Mouse (Mus musculus): ENCODE data around the gene Slc36a3. TPM values are rescaled to one million over a fixed set of nuclear protein-coding genes. Genes with fewer than 3 reads are reported as not detected.

Gene Slc36a3
- polyA plus RNA-seq, 1 experiment from 2014 or later: not detected

DNA sequence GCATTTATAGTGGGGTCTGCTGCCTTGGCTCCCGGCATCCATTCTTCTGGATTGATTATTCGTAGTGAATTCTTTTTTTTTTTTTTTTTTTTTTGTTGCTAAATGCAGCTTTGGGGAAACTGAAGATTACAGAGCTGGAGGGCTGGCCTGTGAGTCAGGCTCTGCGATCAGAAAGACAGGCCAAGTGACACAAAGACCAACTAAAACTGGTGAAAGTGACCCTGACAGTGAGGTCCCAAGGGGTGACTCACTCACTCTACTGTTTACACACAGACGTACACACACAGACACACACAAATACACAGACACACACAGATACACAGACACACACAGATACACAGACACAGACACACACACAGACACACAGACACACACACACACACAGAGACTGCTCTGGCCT, 19.0 kb upstream of the Slc36a3 start:
- 67% methylated on average over 4 of the region's 4 CpGs for WGBS (ENCODE audit: insufficient replicate concordance)
- Histone ChIP-seq H3K27ac (replicated peaks) (no peak overlapping the region), H3K9me3 (replicated peaks) (no peaks in the 10 kb centered on the region), H3K36me3 (replicated peaks) (peaks cover 8% of the 10 kb centered on the region; the same call in 1 of the 2 replicates), H3K4me1 (replicated peaks) (0 out of 2 replicates have a peak, but pooled peaks cover 3% of the 10 kb centered on the region), H3K9ac (no peak overlapping the region), H3K4me3 (replicated peaks) (no peak overlapping the region), H3K27me3 (no peaks in the 10 kb centered on the region; the same call in 1 of the 2 replicates), H3K4me2 (no peak overlapping the region)
- ATAC-seq (ENCODE audit: insufficient read depth): no peak

DNA sequence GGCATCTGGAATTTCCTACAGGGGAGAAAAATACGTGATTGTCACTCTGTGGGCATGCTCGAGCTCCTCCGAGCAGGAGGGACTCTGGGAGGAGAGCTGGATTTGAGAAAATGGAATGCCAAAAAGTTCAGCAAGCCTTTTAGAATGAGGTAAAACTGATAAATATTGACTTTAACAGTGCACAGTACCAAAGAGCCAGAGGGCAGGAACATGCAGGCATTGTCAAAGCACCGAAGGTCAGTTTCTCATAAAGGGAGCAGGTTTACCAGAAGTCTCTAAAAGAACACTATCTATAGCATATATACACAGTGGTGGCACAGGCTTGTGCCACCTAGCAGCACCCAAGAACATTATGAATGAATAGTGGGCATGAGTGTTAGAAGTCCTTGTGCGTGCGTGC, 17.4 kb upstream of the Slc36a3 start:
- Histone ChIP-seq H3K9ac (no peak overlapping the region), H3K4me3 (replicated peaks) (no peak overlapping the region), H3K36me3 (replicated peaks) (peaks cover 8% of the 10 kb centered on the region; the same call in 1 of the 2 replicates), H3K9me3 (replicated peaks) (no peaks in the 10 kb centered on the region), H3K27me3 (no peaks in the 10 kb centered on the region; the same call in 1 of the 2 replicates), H3K4me2 (no peak overlapping the region), H3K27ac (replicated peaks) (0 out of 2 replicates have a peak overlapping the region, but pooled peaks have one; percentile 10), H3K4me1 (replicated peaks) (0 out of 2 replicates have a peak, but pooled peaks cover 3% of the 10 kb centered on the region)
- ATAC-seq (ENCODE audit: insufficient read depth): peak; percentile 44
- WGBS (ENCODE audit: insufficient replicate concordance): 76% methylated on average over 6 of the region's 6 CpGs

DNA sequence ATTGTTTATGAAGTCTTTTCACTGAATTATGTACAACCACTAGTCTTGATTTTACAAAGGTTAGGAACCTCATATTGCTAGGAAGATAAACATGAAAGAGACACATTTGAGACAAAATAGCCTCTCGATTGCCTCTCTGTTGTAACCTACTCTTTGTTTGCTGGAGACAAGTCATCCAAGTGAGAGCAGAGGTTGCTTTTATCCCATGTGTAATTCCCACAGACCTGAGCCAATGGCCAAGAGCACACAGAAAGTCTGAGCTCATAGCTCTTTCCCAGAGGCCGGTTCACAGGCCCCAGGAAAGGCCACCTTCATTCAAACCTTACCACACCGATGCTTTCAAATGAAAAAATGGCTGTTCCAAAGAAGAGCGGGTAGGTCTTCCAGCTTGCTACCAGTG, 17.0 kb upstream of the Slc36a3 start:
- WGBS (ENCODE audit: insufficient replicate concordance): 60% methylated on average over 4 of the region's 4 CpGs
- Histone ChIP-seq H3K9ac (no peak overlapping the region), H3K4me3 (replicated peaks) (no peak overlapping the region), H3K27ac (replicated peaks) (no peak overlapping the region), H3K4me1 (replicated peaks) (0 out of 2 replicates have a peak, but pooled peaks cover 3% of the 10 kb centered on the region), H3K27me3 (no peaks in the 10 kb centered on the region; the same call in 1 of the 2 replicates), H3K9me3 (replicated peaks) (no peaks in the 10 kb centered on the region), H3K36me3 (replicated peaks) (peaks cover 8% of the 10 kb centered on the region; the same call in 1 of the 2 replicates), H3K4me2 (no peak overlapping the region)
- no peak for ATAC-seq (ENCODE audit: insufficient read depth)

DNA sequence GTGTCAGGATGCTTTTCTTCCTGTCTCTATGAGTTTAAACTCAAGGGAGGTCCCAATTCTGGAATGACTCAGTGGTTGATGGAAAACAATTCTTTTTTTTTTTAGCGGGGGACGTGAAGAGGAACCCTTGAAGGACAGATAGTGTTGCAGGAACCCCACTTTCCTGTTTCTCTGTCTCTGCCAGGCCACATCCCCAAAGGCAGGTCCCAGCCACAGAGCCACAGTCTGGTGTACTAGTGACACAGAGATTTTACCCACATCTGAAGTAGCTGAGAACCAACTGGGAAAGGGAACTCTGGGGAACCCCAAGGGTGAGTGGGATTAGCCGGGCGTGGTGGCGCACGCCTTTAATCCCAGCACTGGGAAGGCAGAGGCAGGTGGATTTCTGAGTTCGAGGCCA, 14.2 kb upstream of the Slc36a3 start:
- 60% methylated on average over 7 of the region's 7 CpGs for WGBS (ENCODE audit: insufficient replicate concordance)

DNA sequence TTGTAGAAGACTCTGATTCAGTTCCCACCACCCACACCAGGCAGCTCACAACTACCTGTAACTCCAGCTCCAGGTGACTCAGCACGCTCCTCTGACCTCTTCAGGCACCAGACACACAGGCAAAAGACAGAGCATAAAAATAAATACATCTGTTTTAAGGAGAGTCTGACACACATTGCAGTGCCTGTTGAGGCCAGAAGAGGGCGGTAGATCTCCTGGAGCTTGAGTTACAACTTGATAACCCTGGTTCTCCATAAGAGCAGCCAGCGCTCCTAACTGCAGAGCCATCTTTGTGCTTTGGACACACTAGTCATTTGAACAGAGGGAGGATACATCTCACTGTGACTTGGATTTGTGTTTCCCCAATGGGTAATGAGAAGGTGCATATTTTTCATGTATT, 13.2 kb upstream of the Slc36a3 start:
- WGBS (ENCODE audit: insufficient replicate concordance): 21% methylated on average over 3 of the region's 3 CpGs
- Histone ChIP-seq H3K4me1 (replicated peaks) (peaks cover 3% of the 10 kb centered on the region; the same call in 1 of the 2 replicates), H3K4me3 (replicated peaks) (no peak overlapping the region), H3K27me3 (no peaks in the 10 kb centered on the region), H3K27ac (replicated peaks) (no peak overlapping the region), H3K9ac (no peak overlapping the region), H3K4me2 (no peak overlapping the region), H3K9me3 (replicated peaks) (no peaks in the 10 kb centered on the region), H3K36me3 (replicated peaks) (no peaks in the 10 kb centered on the region)
- ATAC-seq (ENCODE audit: insufficient read depth): no peak

More for the DNA sequence above, 14.2 kb upstream of the Slc36a3 start:
- Histone ChIP-seq H3K36me3 (replicated peaks) (no peaks in the 10 kb centered on the region), H3K9me3 (replicated peaks) (no peaks in the 10 kb centered on the region), H3K4me1 (replicated peaks) (peaks cover 3% of the 10 kb centered on the region; the same call in 1 of the 2 replicates), H3K27me3 (no peaks in the 10 kb centered on the region), H3K4me3 (replicated peaks) (no peak overlapping the region), H3K9ac (no peak overlapping the region), H3K27ac (replicated peaks) (no peak overlapping the region), H3K4me2 (no peak overlapping the region)
- no peak for ATAC-seq (ENCODE audit: insufficient read depth)

DNA sequence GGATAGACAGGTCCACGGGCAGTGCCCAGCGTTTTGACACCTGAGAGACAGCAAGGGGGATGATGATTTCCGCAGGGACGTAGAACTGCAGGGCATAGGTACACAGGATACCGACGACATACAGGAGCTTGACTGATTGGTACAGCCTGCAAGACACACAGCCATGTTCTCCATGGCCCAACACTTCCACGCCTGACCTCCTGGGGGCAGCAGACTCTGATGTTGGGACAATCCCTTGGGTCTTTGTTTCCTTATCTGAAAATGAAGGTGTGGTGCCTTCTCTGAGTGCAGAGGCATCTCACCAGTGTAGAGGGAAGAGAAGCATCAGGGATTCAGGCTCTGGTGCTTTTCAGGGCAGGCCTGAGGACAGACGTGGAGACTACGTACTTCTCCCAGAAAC, 11.2 kb upstream of the Slc36a3 start:
- H3K9ac ChIP-seq: no peak overlapping the region
- H3K4me3 ChIP-seq (replicated peaks): no peak overlapping the region
- no peaks in the 10 kb centered on the region for H3K27me3 ChIP-seq
- no peaks in the 10 kb centered on the region for H3K9me3 ChIP-seq (replicated peaks)
- no peak overlapping the region for H3K4me2 ChIP-seq
- H3K4me1 ChIP-seq (replicated peaks): no peaks in the 10 kb centered on the region; the same call in 1 of the 2 replicates
- H3K27ac ChIP-seq (replicated peaks): no peak overlapping the region
- 38% methylated on average over 9 of the region's 9 CpGs for WGBS (ENCODE audit: insufficient replicate concordance)
- H3K36me3 ChIP-seq (replicated peaks): no peaks in the 10 kb centered on the region
- no peak for ATAC-seq (ENCODE audit: insufficient read depth)

DNA sequence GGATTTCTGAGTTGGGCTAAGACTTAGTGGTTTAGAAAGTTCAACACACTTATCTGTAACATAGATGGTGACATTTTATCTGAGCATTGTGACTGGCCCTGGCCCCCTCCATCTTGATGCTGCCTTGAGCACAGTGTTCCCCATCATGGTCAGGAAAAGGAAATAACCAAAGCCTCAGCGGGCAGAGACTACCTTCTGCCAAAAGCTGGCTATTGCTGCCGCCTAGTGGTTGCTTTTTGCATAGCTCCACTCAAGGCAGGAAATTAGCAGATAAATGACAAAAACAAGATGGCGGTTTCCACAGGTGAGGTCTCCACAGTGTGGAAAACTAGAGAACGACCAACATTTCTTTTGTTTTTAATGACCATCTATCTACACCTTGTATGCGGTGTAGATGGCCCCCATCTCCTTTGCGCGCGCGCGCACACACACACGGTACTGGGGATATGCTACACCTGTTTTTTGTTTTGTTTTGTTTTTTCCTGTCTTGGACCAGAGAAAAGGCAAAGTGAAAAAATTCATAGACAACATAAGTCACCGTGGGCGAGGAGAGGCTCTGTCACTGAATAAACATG, 7.4 kb upstream of the Slc36a3 start:
- Histone ChIP-seq H3K4me3 (replicated peaks) (no peak overlapping the region), H3K27ac (replicated peaks) (no peak overlapping the region), H3K9ac (no peak overlapping the region), H3K9me3 (replicated peaks) (no peaks in the 10 kb centered on the region), H3K36me3 (replicated peaks) (no peaks in the 10 kb centered on the region), H3K4me2 (no peak overlapping the region), H3K4me1 (replicated peaks) (no peaks in the 10 kb centered on the region; the same call in 1 of the 2 replicates), H3K27me3 (no peaks in the 10 kb centered on the region)
- WGBS (ENCODE audit: insufficient replicate concordance): 47% methylated on average over 13 of the region's 13 CpGs
- ATAC-seq (ENCODE audit: insufficient read depth): no peak

DNA sequence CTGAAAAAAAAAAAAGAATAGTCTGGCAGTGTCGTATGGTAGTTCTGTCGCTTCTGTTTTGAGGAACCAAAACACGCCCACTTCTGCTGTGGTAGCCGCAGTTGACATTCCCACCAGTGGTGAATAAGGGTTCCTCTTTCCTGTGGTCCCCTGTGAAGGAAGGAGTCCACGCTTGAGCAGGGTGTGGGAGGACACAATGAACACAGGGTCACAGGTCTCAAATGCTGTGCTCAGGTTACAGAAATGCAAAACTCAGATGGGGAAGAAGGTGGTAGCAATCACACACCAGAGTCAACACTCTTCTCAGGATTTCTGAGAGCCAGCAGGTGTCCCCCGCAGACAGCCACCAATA, 3.5 kb upstream of the Slc36a3 start:
- no peak for ATAC-seq (ENCODE audit: insufficient read depth)
- Histone ChIP-seq H3K36me3 (replicated peaks) (no peaks in the 10 kb centered on the region), H3K4me3 (replicated peaks) (no peak overlapping the region), H3K27ac (replicated peaks) (peak overlapping the region; percentile 45), H3K27me3 (no peaks in the 10 kb centered on the region), H3K9me3 (replicated peaks) (no peaks in the 10 kb centered on the region), H3K9ac (no peak overlapping the region), H3K4me2 (no peak overlapping the region), H3K4me1 (replicated peaks) (no peaks in the 10 kb centered on the region; the same call in 1 of the 2 replicates)
- 23% methylated on average over 6 of the region's 6 CpGs for WGBS (ENCODE audit: insufficient replicate concordance)

DNA sequence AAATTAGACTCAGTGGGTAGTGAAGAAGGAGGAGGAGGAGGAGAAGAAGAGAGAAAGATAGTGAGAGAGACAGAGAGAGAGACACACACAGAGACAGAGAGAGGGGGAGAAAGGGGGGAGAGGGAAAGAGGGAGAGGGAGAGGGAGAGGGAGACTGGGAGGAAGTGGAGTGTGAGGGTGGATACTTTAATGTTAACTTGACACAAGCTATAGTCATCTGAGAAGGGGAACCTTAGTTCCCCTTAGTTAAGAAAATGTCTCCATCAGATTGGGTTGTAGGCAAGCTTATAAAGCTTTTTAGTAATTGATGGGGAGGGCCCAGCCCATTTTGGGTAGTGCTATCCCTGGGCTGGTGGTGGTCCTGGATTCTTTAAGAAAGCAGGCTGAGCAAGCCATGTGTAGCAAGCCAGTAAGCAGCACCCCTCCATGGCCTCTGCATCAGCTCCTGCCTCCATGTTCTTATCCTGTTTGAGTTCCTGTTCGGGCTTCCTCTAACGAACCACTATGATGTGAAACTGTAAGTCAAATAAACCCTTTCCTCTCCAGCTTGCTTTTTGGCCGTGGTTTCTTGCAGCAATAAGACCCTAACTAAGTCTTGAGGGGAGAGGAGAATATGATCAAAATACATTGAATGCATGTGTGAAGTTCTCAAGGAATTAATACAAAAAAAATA, 3.0 kb upstream of the Slc36a3 start:
- H3K4me1 ChIP-seq (replicated peaks): no peaks in the 10 kb centered on the region; the same call in 1 of the 2 replicates
- no peaks in the 10 kb centered on the region for H3K36me3 ChIP-seq (replicated peaks)
- ATAC-seq (ENCODE audit: insufficient read depth): no peak
- no peaks in the 10 kb centered on the region for H3K9me3 ChIP-seq (replicated peaks)
- H3K4me2 ChIP-seq: no peak overlapping the region
- H3K27me3 ChIP-seq: no peaks in the 10 kb centered on the region
- H3K27ac ChIP-seq (replicated peaks): peak overlapping the region; percentile 55
- no peak overlapping the region for H3K9ac ChIP-seq
- H3K4me3 ChIP-seq (replicated peaks): no peak overlapping the region
- WGBS (ENCODE audit: insufficient replicate concordance): 7% methylated on average over 3 of the region's 3 CpGs

DNA sequence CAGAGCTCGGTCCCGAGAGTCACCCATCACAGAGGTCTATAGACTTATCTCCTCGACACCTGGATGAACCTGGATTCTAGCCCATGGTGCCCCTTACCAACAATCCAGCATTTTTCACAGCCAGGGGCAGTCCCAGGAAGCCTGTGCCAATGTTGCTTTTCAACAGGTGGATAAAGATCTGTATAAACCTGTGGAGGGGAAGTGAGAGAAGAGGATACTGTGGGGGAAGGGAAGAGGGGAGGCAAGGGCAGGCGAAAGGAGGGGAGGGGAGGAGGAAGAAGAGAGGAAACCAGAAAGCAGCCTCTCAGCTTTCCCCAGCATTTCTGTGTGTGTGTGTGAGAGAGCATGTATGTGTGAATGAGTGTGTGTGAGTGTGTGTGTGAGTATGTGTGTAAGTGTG, 3.0 kb downstream of the Slc36a3 start:
- Histone ChIP-seq H3K27me3 (no peaks in the 10 kb centered on the region), H3K4me1 (replicated peaks) (no peaks in the 10 kb centered on the region; the same call in 1 of the 2 replicates), H3K27ac (replicated peaks) (no peak overlapping the region), H3K9me3 (replicated peaks) (no peaks in the 10 kb centered on the region; the same call in 1 of the 2 replicates), H3K4me3 (replicated peaks) (no peak overlapping the region), H3K9ac (no peak overlapping the region), H3K4me2 (no peak overlapping the region), H3K36me3 (replicated peaks) (no peaks in the 10 kb centered on the region)
- WGBS (ENCODE audit: insufficient replicate concordance): 40% methylated on average over 4 of the region's 4 CpGs
- no peak for ATAC-seq (ENCODE audit: insufficient read depth)

DNA sequence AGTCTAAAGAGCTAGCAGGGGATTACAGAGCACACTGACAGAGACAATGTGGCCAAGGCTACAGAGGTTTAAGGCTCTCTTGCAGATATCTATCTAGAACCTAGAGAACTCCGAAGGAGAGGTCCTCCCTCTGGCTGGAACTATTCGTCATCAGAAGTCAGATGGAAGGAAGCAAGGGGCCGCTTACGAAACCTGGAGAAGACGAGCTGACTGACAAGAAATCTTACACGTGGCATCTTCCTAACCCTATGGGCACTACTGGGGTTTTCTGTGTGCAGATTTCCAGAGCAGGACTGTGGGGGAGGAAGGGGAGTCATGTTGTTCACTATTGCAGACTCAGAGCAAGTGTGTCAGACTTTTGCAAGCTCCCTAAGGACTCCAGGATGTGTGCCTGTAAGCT, 4.1 kb downstream of the Slc36a3 start:
- H3K36me3 ChIP-seq (replicated peaks): no peaks in the 10 kb centered on the region
- H3K27ac ChIP-seq (replicated peaks): no peak overlapping the region
- no peak overlapping the region for H3K4me3 ChIP-seq (replicated peaks)
- H3K9ac ChIP-seq: no peak overlapping the region
- no peaks in the 10 kb centered on the region for H3K27me3 ChIP-seq
- no peaks in the 10 kb centered on the region; the same call in 1 of the 2 replicates for H3K4me1 ChIP-seq (replicated peaks)
- ATAC-seq (ENCODE audit: insufficient read depth): no peak
- no peaks in the 10 kb centered on the region; the same call in 1 of the 2 replicates for H3K9me3 ChIP-seq (replicated peaks)
- 23% methylated on average over 6 of the region's 6 CpGs for WGBS (ENCODE audit: insufficient replicate concordance)
- H3K4me2 ChIP-seq: no peak overlapping the region

Data from liver, embryonic 15.5 days (tissue).